Mouse (Mus musculus) stomach, embryonic 15.5 days (tissue): ENCODE data around the gene Pcbp4. TPM values are rescaled to one million over a fixed set of nuclear protein-coding genes. Genes with fewer than 3 reads are reported as not detected.

Experiments
- ATAC-seq: fragments of 200-750 bp; cut with Nextera tagmentation; 2 replicates; pipeline ENCODE4 v1.8.0; 2017; ENCODE audit warnings: low read depth, moderate number of reproducible peaks, moderate TSS enrichment; ENCODE audit not compliant: insufficient read depth, low FRiP score
- H3K27ac ChIP-seq: fragments of 300-500 bp; sonication (generic); 2 replicates; pipeline ENCODE4 v1.5.1; 2015; ENCODE audit warnings: mild to moderate bottlenecking, inconsistent platforms
- H3K27me3 ChIP-seq: fragments of 300-500 bp; sonication (generic); replicated peaks from 2 replicates; pipeline ENCODE4 v1.6.1; 2015; ENCODE audit warnings: inconsistent platforms
- H3K36me3 ChIP-seq: fragments of 300-500 bp; sonication (generic); 2 replicates; pipeline ENCODE4 v1.6.1; 2015; ENCODE audit warnings: inconsistent platforms
- H3K4me1 ChIP-seq: fragments of 300-500 bp; sonication (generic); 2 replicates; pipeline ENCODE4 v1.6.1; 2015; ENCODE audit warnings: inconsistent platforms
- H3K4me2 ChIP-seq: fragments of 300-500 bp; sonication (generic); 2 replicates; pipeline ENCODE4 v1.6.1; 2015; ENCODE audit warnings: mild to moderate bottlenecking, inconsistent platforms
- H3K4me3 ChIP-seq: fragments of 300-500 bp; sonication (generic); replicated peaks from 2 replicates; pipeline ENCODE4 v1.5.1; 2015; ENCODE audit warnings: inconsistent platforms
- H3K9ac ChIP-seq: fragments of 300-500 bp; sonication (generic); 2 replicates; pipeline ENCODE4 v1.6.1; 2015; ENCODE audit warnings: inconsistent platforms
- H3K9me3 ChIP-seq: fragments of 300-500 bp; sonication (generic); 2 replicates; pipeline ENCODE4 v1.6.1; 2016; ENCODE audit warnings: inconsistent platforms
- WGBS: fragments of 180-500 bp; shearing (Covaris S2); methylation state at CpG from one replicate; pipeline ENCODE4 v1.1.7; 2015; 5-methylcytosine and 5-hydroxymethylcytosine counted together
- polyA plus RNA-seq: library from polyadenylated mRNA; unstranded; fragments of >200 nt; fragmentation: Nextera tagmentation; extraction: Ambion mirVana; gene quantifications from 2 replicates; pipeline ENCODE4 v1.2.1, GENCODE M21; 2015

Pcbp4 gene
- polyA plus RNA-seq, 1 experiment from 2014 or later, result 58.9 TPM

- H3K4me3 ChIP-seq, result no peak overlapping the region
- no peak overlapping the region for H3K4me2 ChIP-seq
- H3K36me3 ChIP-seq, result peaks cover 5% of the 10 kb centered on the region
- WGBS, result 90% methylated on average over 7 of the region's 7 CpGs
- peaks cover 11% of the 10 kb centered on the region; the same call in 1 of the 2 replicates for H3K27me3 ChIP-seq
- H3K9ac ChIP-seq, result no peak overlapping the region
- no peak for ATAC-seq
- H3K27ac ChIP-seq, result no peak overlapping the region
- H3K4me1 ChIP-seq, result peaks cover 17% of the 10 kb centered on the region
- H3K9me3 ChIP-seq, result no peaks in the 10 kb centered on the region
Observed at GRCm38 (mm10) chr9:106467746-106468145, 14.7 kb downstream of the Pcbp4 start.

GRCm38 (mm10) chr9:106469317-106469716 lies 16.2 kb downstream of the Pcbp4 start:
- WGBS, result 62% methylated on average over 6 of the region's 6 CpGs
- Histone ChIP-seq H3K9ac (no peak overlapping the region), H3K4me2 (no peak overlapping the region), H3K36me3 (no peaks in the 10 kb centered on the region), H3K9me3 (no peaks in the 10 kb centered on the region), H3K4me1 (peaks cover 27% of the 10 kb centered on the region), H3K27me3 (peaks cover 6% of the 10 kb centered on the region; the same call in 1 of the 2 replicates), H3K4me3 (no peak overlapping the region), H3K27ac (no peak overlapping the region)
- ATAC-seq, result no peak

GRCm38 (mm10) chr9:106469776-106470175 lies 16.7 kb downstream of the Pcbp4 start:
- no peak for ATAC-seq
- Histone ChIP-seq H3K4me3 (no peak overlapping the region), H3K4me2 (no peak overlapping the region), H3K9me3 (no peaks in the 10 kb centered on the region), H3K4me1 (peaks cover 27% of the 10 kb centered on the region), H3K36me3 (no peaks in the 10 kb centered on the region), H3K27me3 (0 out of 2 replicates have a peak, but pooled peaks cover 5% of the 10 kb centered on the region), H3K27ac (0 out of 2 replicates have a peak overlapping the region, but pooled peaks have one; percentile 8), H3K9ac (no peak overlapping the region)
- whole genome bisulfite sequencing, result 58% methylated on average over 9 of the region's 9 CpGs

GRCm38 (mm10) chr9:106470991-106471750 lies 18.1 kb downstream of the Pcbp4 start:
- peaks cover 36% of the 10 kb centered on the region for H3K4me1 ChIP-seq
- H3K9me3 ChIP-seq, result no peaks in the 10 kb centered on the region
- WGBS, result 67% methylated on average over 14 of the region's 14 CpGs
- no peak overlapping the region for H3K4me3 ChIP-seq
- no peak overlapping the region for H3K27ac ChIP-seq
- ATAC-seq, result no peak
- peak overlapping the region; percentile 42 for H3K4me2 ChIP-seq
- H3K27me3 ChIP-seq, result no peaks in the 10 kb centered on the region
- H3K36me3 ChIP-seq, result no peaks in the 10 kb centered on the region
- no peak overlapping the region for H3K9ac ChIP-seq

GRCm38 (mm10) chr9:106471892-106472291 lies 18.8 kb downstream of the Pcbp4 start:
- H3K9me3 ChIP-seq, result no peaks in the 10 kb centered on the region
- H3K36me3 ChIP-seq, result no peaks in the 10 kb centered on the region
- no peak overlapping the region for H3K4me3 ChIP-seq
- peak overlapping the region; percentile 42 for H3K4me2 ChIP-seq
- no peak for ATAC-seq
- no peaks in the 10 kb centered on the region for H3K27me3 ChIP-seq
- WGBS, result 14% methylated on average over 5 of the region's 5 CpGs
- peaks cover 41% of the 10 kb centered on the region for H3K4me1 ChIP-seq
- no peak overlapping the region for H3K27ac ChIP-seq
- no peak overlapping the region for H3K9ac ChIP-seq

GRCm38 (mm10) chr9:106472321-106472720 lies 19.2 kb downstream of the Pcbp4 start:
- Histone ChIP-seq H3K4me2 (no peak overlapping the region), H3K9ac (no peak overlapping the region), H3K4me3 (no peak overlapping the region), H3K9me3 (no peaks in the 10 kb centered on the region), H3K4me1 (peaks cover 41% of the 10 kb centered on the region), H3K27me3 (no peaks in the 10 kb centered on the region), H3K36me3 (no peaks in the 10 kb centered on the region), H3K27ac (peak overlapping the region; percentile 1; the same call in 1 of the 2 replicates)
- ATAC-seq, result no peak
- WGBS, result 63% methylated on average over 4 of the region's 4 CpGs

- peaks cover 47% of the 10 kb centered on the region for H3K4me1 ChIP-seq
- no peak overlapping the region for H3K4me3 ChIP-seq
- H3K9me3 ChIP-seq, result no peaks in the 10 kb centered on the region
- ATAC-seq, result no peak
- no peaks in the 10 kb centered on the region for H3K36me3 ChIP-seq
- no peaks in the 10 kb centered on the region for H3K27me3 ChIP-seq
- no peak overlapping the region for H3K9ac ChIP-seq
- no peak overlapping the region for H3K4me2 ChIP-seq
- 87% methylated on average over 16 of the region's 16 CpGs for WGBS
- H3K27ac ChIP-seq, result no peak overlapping the region
Observed at GRCm38 (mm10) chr9:106473081-106473752, 20.1 kb downstream of the Pcbp4 start.

- H3K9ac ChIP-seq, result no peak overlapping the region
- H3K36me3 ChIP-seq, result no peaks in the 10 kb centered on the region
- no peak overlapping the region for H3K4me2 ChIP-seq
- WGBS, result 75% methylated on average over 5 of the region's 5 CpGs
- H3K4me1 ChIP-seq, result peaks cover 50% of the 10 kb centered on the region
- H3K27ac ChIP-seq, result no peak overlapping the region
- no peak overlapping the region for H3K4me3 ChIP-seq
- ATAC-seq, result no peak
- H3K9me3 ChIP-seq, result no peaks in the 10 kb centered on the region
- no peaks in the 10 kb centered on the region for H3K27me3 ChIP-seq
Observed at GRCm38 (mm10) chr9:106473753-106474105, 20.6 kb downstream of the Pcbp4 start.

- Histone ChIP-seq H3K27me3 (no peaks in the 10 kb centered on the region), H3K9ac (no peak overlapping the region), H3K27ac (no peak overlapping the region), H3K4me2 (0 out of 2 replicates have a peak overlapping the region, but pooled peaks have one; percentile 8), H3K4me3 (no peak overlapping the region), H3K4me1 (peaks cover 53% of the 10 kb centered on the region), H3K36me3 (no peaks in the 10 kb centered on the region), H3K9me3 (no peaks in the 10 kb centered on the region)
- ATAC-seq, result no peak
- 10% methylated on average over 6 of the region's 6 CpGs for WGBS
Observed at GRCm38 (mm10) chr9:106474456-106474855, 21.4 kb downstream of the Pcbp4 start.

- 63% methylated on average over 7 of the region's 7 CpGs for WGBS
- Histone ChIP-seq H3K4me3 (no peak overlapping the region), H3K4me2 (0 out of 2 replicates have a peak overlapping the region, but pooled peaks have one; percentile 57), H3K9me3 (no peaks in the 10 kb centered on the region), H3K27me3 (no peaks in the 10 kb centered on the region), H3K4me1 (peaks cover 53% of the 10 kb centered on the region), H3K36me3 (no peaks in the 10 kb centered on the region), H3K9ac (no peak overlapping the region), H3K27ac (no peak overlapping the region)
- ATAC-seq, result no peak
Observed at GRCm38 (mm10) chr9:106475046-106475445, 22.0 kb downstream of the Pcbp4 start.

GRCm38 (mm10) chr9:106475663-106476001 lies 22.5 kb downstream of the Pcbp4 start, which contains the start of gene Rrp9:
Gene Rrp9, plus strand, starts transcription at chr9:106475963.
- Histone ChIP-seq H3K27ac (peak within 1 kb of the TSS; percentile 83), H3K27me3 (no peaks in the 10 kb centered on the region), H3K4me1 (peaks cover 53% of the 10 kb centered on the region), H3K9me3 (no peaks in the 10 kb centered on the region), H3K4me3 (peak within 1 kb of the TSS; percentile 26), H3K36me3 (peaks cover under 1% of the 10 kb centered on the region; the same call in 1 of the 2 replicates), H3K4me2 (peak within 1 kb of the TSS; percentile 57), H3K9ac (0 out of 2 replicates have a peak within 1 kb of the TSS, but pooled peaks have one; percentile 2)
- WGBS, result 85% methylated on average over 10 of the region's 10 CpGs
- no peak for ATAC-seq
